9 mouse cellular contexts compared by ENCODE assay signal in genomic region chr6:39420867-39421266, GRCm38 (mm10). TPM values are rescaled to one million over a fixed set of nuclear protein-coding genes. Genes with fewer than 3 reads are reported as not detected.
A peak's percentile ranks its signal among the peaks of the same experiment; 100 is the strongest.
DNase-seq lines count a peak whose midpoint lies in the region; ATAC-seq and TF ChIP-seq lines count a peak whose summit lies in the region.
"Had no signal": no experiment of that assay in that cellular context is flagged by ENCODE, and none has a peak within 500 bp of the region (broad histone marks: within the 10 kb centered on the region; RNA-seq: fewer than 3 reads in every experiment).

No protein-coding gene starts in this region.

- no peaks in the 10 kb centered on the region for H3K27me3 ChIP-seq in kidney, postnatal 0 days (ENCODE audit: insufficient read depth, low read length)
- peaks cover 13% of the 10 kb centered on the region for H3K27me3 ChIP-seq in kidney, embryonic 16.5 days (ENCODE audit: insufficient read depth, low read length)
- peaks cover 31% of the 10 kb centered on the region for H3K27me3 ChIP-seq in embryonic facial prominence, embryonic 10.5 days (replicated peaks; ENCODE audit: low read depth, poor library complexity, severe bottlenecking)
- H3K27me3 ChIP-seq in hindbrain, embryonic 13.5 days, result peaks cover 11% of the 10 kb centered on the region
- peaks cover 4% of the 10 kb centered on the region; the same call in 1 of the 2 replicates for H3K27me3 ChIP-seq in midbrain, embryonic 13.5 days

- intact Hi-C loops in left cerebral cortex, postnatal 4 days (cut with DNase I), result no loop called here

- H3K36me3 ChIP-seq in kidney, postnatal 0 days (ENCODE audit: insufficient read depth, low read length), result no peaks in the 10 kb centered on the region
- no peaks in the 10 kb centered on the region for H3K36me3 ChIP-seq in kidney, embryonic 16.5 days (ENCODE audit: insufficient read depth, low read length)
- H3K36me3 ChIP-seq in embryonic facial prominence, embryonic 10.5 days (replicated peaks), result no peaks in the 10 kb centered on the region
- no peaks in the 10 kb centered on the region; the same call in 1 of the 2 replicates for H3K36me3 ChIP-seq in hindbrain, embryonic 13.5 days
- H3K36me3 ChIP-seq in midbrain, embryonic 13.5 days, result no peaks in the 10 kb centered on the region

- H3K4me3 ChIP-seq in kidney, postnatal 0 days (replicated peaks; ENCODE audit: low read depth, low read length), result no peak overlapping the region
- no peak overlapping the region; the same call in 1 of the 2 replicates for H3K4me3 ChIP-seq in kidney, embryonic 16.5 days (ENCODE audit: low read length)
- H3K4me3 ChIP-seq in embryonic facial prominence, embryonic 10.5 days, result peak overlapping the region; percentile 85
- peak overlapping the region; percentile 94; the same call in 1 of the 2 replicates for H3K4me3 ChIP-seq in hindbrain, embryonic 13.5 days
- H3K4me3 ChIP-seq in midbrain, embryonic 13.5 days (replicated peaks), result peak overlapping the region; percentile 95

- H3K27ac ChIP-seq in kidney, postnatal 0 days, result no peak overlapping the region
- H3K27ac ChIP-seq in kidney, embryonic 16.5 days (ENCODE audit: low read length), result no peak overlapping the region
- no peak overlapping the region for H3K27ac ChIP-seq in embryonic facial prominence, embryonic 10.5 days (replicated peaks)
- H3K27ac ChIP-seq in hindbrain, embryonic 13.5 days, result peak overlapping the region; percentile 98; the same call in 1 of the 2 replicates
- peak overlapping the region; percentile 97 for H3K27ac ChIP-seq in midbrain, embryonic 13.5 days
- H3K27ac ChIP-seq: macrophage had no signal

- peak overlapping the region; percentile 66; the same call in 1 of the 2 replicates for H3K4me2 ChIP-seq in kidney, postnatal 0 days (ENCODE audit: low read length)
- H3K4me2 ChIP-seq in kidney, embryonic 16.5 days (replicated peaks; ENCODE audit: low read depth, low read length), result no peak overlapping the region
- H3K4me2 ChIP-seq in hindbrain, embryonic 13.5 days, result no peak overlapping the region
- H3K4me2 ChIP-seq in midbrain, embryonic 13.5 days (replicated peaks), result peak overlapping the region; percentile 74

- ATAC-seq in kidney, postnatal 0 days (replicated peaks; ENCODE audit: low FRiP score, low read depth), result no peak
- ATAC-seq in kidney, embryonic 16.5 days (ENCODE audit: low FRiP score, low TSS enrichment), result no peak
- ATAC-seq in hindbrain, embryonic 13.5 days (ENCODE audit: low FRiP score), result no peak
- no peak for ATAC-seq in midbrain, embryonic 13.5 days

- no peak overlapping the region for H3K9ac ChIP-seq in kidney, postnatal 0 days (ENCODE audit: low read depth, low read length)
- no peak overlapping the region for H3K9ac ChIP-seq in kidney, embryonic 16.5 days (replicated peaks; ENCODE audit: low read length)
- H3K9ac ChIP-seq in hindbrain, embryonic 13.5 days, result no peak overlapping the region
- no peak overlapping the region for H3K9ac ChIP-seq in midbrain, embryonic 13.5 days (replicated peaks)

- H3K4me1 ChIP-seq in kidney, postnatal 0 days (replicated peaks; ENCODE audit: insufficient read depth, low read length), result no peaks in the 10 kb centered on the region
- H3K4me1 ChIP-seq in kidney, embryonic 16.5 days (ENCODE audit: insufficient read depth, low read length), result peaks cover 8% of the 10 kb centered on the region; the same call in 1 of the 2 replicates
- peaks cover 10% of the 10 kb centered on the region; the same call in 1 of the 2 replicates for H3K4me1 ChIP-seq in embryonic facial prominence, embryonic 10.5 days
- peaks cover 27% of the 10 kb centered on the region for H3K4me1 ChIP-seq in hindbrain, embryonic 13.5 days (replicated peaks)
- H3K4me1 ChIP-seq in midbrain, embryonic 13.5 days (replicated peaks), result peaks cover 19% of the 10 kb centered on the region

- H3K9me3 ChIP-seq in kidney, postnatal 0 days (replicated peaks; ENCODE audit: low read length), result no peaks in the 10 kb centered on the region
- H3K9me3 ChIP-seq in kidney, embryonic 16.5 days (ENCODE audit: low read length), result no peaks in the 10 kb centered on the region
- H3K9me3 ChIP-seq in embryonic facial prominence, embryonic 10.5 days, result no peaks in the 10 kb centered on the region
- H3K9me3 ChIP-seq in hindbrain, embryonic 13.5 days, result no peaks in the 10 kb centered on the region
- no peaks in the 10 kb centered on the region for H3K9me3 ChIP-seq in midbrain, embryonic 13.5 days

- no peak for TF ChIP-seq CTCF in kidney, postnatal 0 days (IDR thresholded peaks at IDR 0.05; ENCODE audit: low read depth)

- no peak for DNase-seq in kidney, postnatal 0 days (ENCODE audit: low spot score)
- DNase-seq in embryonic facial prominence, embryonic 10.5 days (ENCODE audit: low spot score), result no peak
- no peak for DNase-seq in thymus, postnatal 10 days (ENCODE audit: low spot score in 2 of 2)
- DNase-seq in ovary, postnatal 10 days (ENCODE audit: low spot score), result no peak
- DNase-seq in left cerebral cortex, postnatal 4 days, result no peak

- WGBS in kidney, postnatal 0 days, result 50% methylated on average over 4 of the region's 4 CpGs
- WGBS in kidney, embryonic 16.5 days, result 51% methylated on average over 4 of the region's 4 CpGs
- 57% methylated on average over 4 of the region's 4 CpGs for WGBS in embryonic facial prominence, embryonic 10.5 days
- WGBS in hindbrain, embryonic 13.5 days, result 37% methylated on average over 4 of the region's 4 CpGs
- WGBS in midbrain, embryonic 13.5 days, result 55% methylated on average over 4 of the region's 4 CpGs

RNA-seq across cellular contexts. Expression of gene Mkrn1, which starts 0.6 kb away (rescaled TPM):
- polyA plus RNA-seq in kidney, postnatal 0 days (2015; fragmentation: Nextera tagmentation; extraction: Ambion mirVana), result 62.7 and 66.8 TPM in 2 replicates
- polyA plus RNA-seq in kidney, embryonic 16.5 days (2015; fragmentation: Nextera tagmentation; extraction: Ambion mirVana), result 59.4 and 64.1 TPM in 2 replicates
- polyA plus RNA-seq in embryonic facial prominence, embryonic 10.5 days (2016; fragmentation: Nextera tagmentation; extraction: Ambion mirVana), result 46.4 and 51.2 TPM in 2 replicates
- polyA plus RNA-seq in hindbrain, embryonic 13.5 days (2015; fragmentation: Nextera tagmentation; extraction: Ambion mirVana), result 236 and 250 TPM in 2 replicates
- polyA plus RNA-seq in midbrain, embryonic 13.5 days (2015; fragmentation: Nextera tagmentation; extraction: Ambion mirVana), result 242 and 259 TPM in 2 replicates
- 100 to 1,000 TPM; 178 to 181 TPM for total RNA-seq in left cerebral cortex, postnatal 4 days (2021)

RNA-seq across cellular contexts. Expression of gene Rab19, which starts 39.9 kb away (rescaled TPM):
- polyA plus RNA-seq in kidney, postnatal 0 days (2015; fragmentation: Nextera tagmentation; extraction: Ambion mirVana), result 4.2 and 4.3 TPM in 2 replicates
- 2.2 and 2.9 TPM in 2 replicates for polyA plus RNA-seq in kidney, embryonic 16.5 days (2015; fragmentation: Nextera tagmentation; extraction: Ambion mirVana)
- 0.74 and 0.87 TPM in 2 replicates for polyA plus RNA-seq in embryonic facial prominence, embryonic 10.5 days (2016; fragmentation: Nextera tagmentation; extraction: Ambion mirVana)
- 0.25 and 0.34 TPM in 2 replicates for polyA plus RNA-seq in hindbrain, embryonic 13.5 days (2015; fragmentation: Nextera tagmentation; extraction: Ambion mirVana)
- 0.23 and 0.34 TPM in 2 replicates for polyA plus RNA-seq in midbrain, embryonic 13.5 days (2015; fragmentation: Nextera tagmentation; extraction: Ambion mirVana)
- total RNA-seq in left cerebral cortex, postnatal 4 days (2021), result not detected

RNA-seq across cellular contexts. Expression of gene Slc37a3, which starts 43.4 kb away (rescaled TPM):
- polyA plus RNA-seq in kidney, postnatal 0 days (2015; fragmentation: Nextera tagmentation; extraction: Ambion mirVana), result 46.8 and 57.3 TPM in 2 replicates
- 57.7 and 57.8 TPM in 2 replicates for polyA plus RNA-seq in kidney, embryonic 16.5 days (2015; fragmentation: Nextera tagmentation; extraction: Ambion mirVana)
- 38.0 and 43.6 TPM in 2 replicates for polyA plus RNA-seq in embryonic facial prominence, embryonic 10.5 days (2016; fragmentation: Nextera tagmentation; extraction: Ambion mirVana)
- 63.1 and 63.2 TPM in 2 replicates for polyA plus RNA-seq in hindbrain, embryonic 13.5 days (2015; fragmentation: Nextera tagmentation; extraction: Ambion mirVana)
- polyA plus RNA-seq in midbrain, embryonic 13.5 days (2015; fragmentation: Nextera tagmentation; extraction: Ambion mirVana), result 59.8 and 60.2 TPM in 2 replicates
- 10 to 100 TPM; 76.0 to 82.0 TPM for total RNA-seq in left cerebral cortex, postnatal 4 days (2021)

Comparison
In these comparisons a context has a peak if more than half of its experiments do, and no peak if none do; other contexts are left out.
1. H3K4me2 ChIP-seq: peak in kidney, postnatal 0 days (single experiment) and midbrain, embryonic 13.5 days (single experiment); none in kidney, embryonic 16.5 days (single experiment) and hindbrain, embryonic 13.5 days (single experiment).
2. H3K27ac ChIP-seq: peak in hindbrain, embryonic 13.5 days (single experiment) and midbrain, embryonic 13.5 days (single experiment); none in kidney, postnatal 0 days (single experiment), kidney, embryonic 16.5 days (single experiment) and embryonic facial prominence, embryonic 10.5 days (single experiment).
3. H3K4me3 ChIP-seq: peak in embryonic facial prominence, embryonic 10.5 days (single experiment), hindbrain, embryonic 13.5 days (single experiment) and midbrain, embryonic 13.5 days (single experiment); none in kidney, postnatal 0 days (single experiment) and kidney, embryonic 16.5 days (single experiment).